Mouse (Mus musculus) cerebral cortex, adult 2 months (tissue): ENCODE data around the gene Bex4.

Source experiments
- WGBS: fragments of 180-500 bp; shearing (Covaris S2); methylation state at CpG from one replicate; pipeline ENCODE4 v1.1.7; 2018; 5-methylcytosine and 5-hydroxymethylcytosine counted together

The Bex4 gene

GRCm38 (mm10) chrX:136138827-136139639, at the start of gene Bex4:
Bex4 (plus strand) TSS chrX:136138996.
- 9% methylated on average over 4 of the region's 64 CpGs for WGBS

- WGBS, result 30% methylated on average over 2 of the region's 2 CpGs
These were observed 46.1 kb upstream of the Bex4 start for GRCm38 (mm10) chrX:136092497-136093279.

- WGBS, result 22% methylated on average over 2 of the region's 2 CpGs
These were observed 44.4 kb upstream of the Bex4 start for GRCm38 (mm10) chrX:136094421-136094820.

- 20% methylated on average over 4 of the region's 4 CpGs for WGBS
These were observed 34.6 kb upstream of the Bex4 start for GRCm38 (mm10) chrX:136104046-136104723.

- WGBS, result 8% methylated on average over 3 of the region's 3 CpGs
These were observed 34.1 kb upstream of the Bex4 start for GRCm38 (mm10) chrX:136104724-136105088.

- 32% methylated on average over 6 of the region's 6 CpGs for WGBS
These were observed 30.9 kb upstream of the Bex4 start for GRCm38 (mm10) chrX:136107942-136108341.

- WGBS, result 6% methylated on average over 4 of the region's 4 CpGs
These were observed 23.8 kb upstream of the Bex4 start for GRCm38 (mm10) chrX:136115015-136115414.

GRCm38 (mm10) chrX:136115419-136115961, 23.3 kb upstream of the Bex4 start:
- 3% methylated on average over 23 of the region's 23 CpGs for WGBS

GRCm38 (mm10) chrX:136127038-136127743, 11.6 kb upstream of the Bex4 start:
- 60% methylated on average over 8 of the region's 8 CpGs for WGBS

GRCm38 (mm10) chrX:136127744-136128064, 11.1 kb upstream of the Bex4 start:
- WGBS, result 1% methylated on average over 5 of the region's 5 CpGs

- WGBS, result 85% methylated on average over 4 of the region's 4 CpGs
These were observed 3.2 kb upstream of the Bex4 start for GRCm38 (mm10) chrX:136135559-136135958.

GRCm38 (mm10) chrX:136139640-136140004, 826 bp downstream of the Bex4 start:
- 12% methylated on average over 5 of the region's 5 CpGs for WGBS

GRCm38 (mm10) chrX:136141385-136141784, 2.6 kb downstream of the Bex4 start:
- WGBS, result 88% methylated on average over 5 of the region's 5 CpGs

GRCm38 (mm10) chrX:136143711-136144110, 4.9 kb downstream of the Bex4 start:
- WGBS, result 59% methylated on average over 2 of the region's 2 CpGs

- 80% methylated on average over 7 of the region's 7 CpGs for WGBS
These were observed 5.4 kb downstream of the Bex4 start for GRCm38 (mm10) chrX:136144195-136144594.

GRCm38 (mm10) chrX:136170625-136171024, 31.8 kb downstream of the Bex4 start:
- 56% methylated on average over 10 of the region's 10 CpGs for WGBS

GRCm38 (mm10) chrX:136171189-136172117, 32.7 kb downstream of the Bex4 start:
- WGBS, result 5% methylated on average over 24 of the region's 24 CpGs

GRCm38 (mm10) chrX:136172118-136172551, 33.3 kb downstream of the Bex4 start, which contains the start of gene Tceal8:
Tceal8 (minus strand) TSS chrX:136172342.
- 6% methylated on average over 10 of the region's 10 CpGs for WGBS

- WGBS, result 6% methylated on average over 10 of the region's 10 CpGs
These were observed 34.0 kb downstream of the Bex4 start for GRCm38 (mm10) chrX:136172786-136173185.

- WGBS, result 36% methylated on average over 11 of the region's 11 CpGs
These were observed 42.2 kb downstream of the Bex4 start for GRCm38 (mm10) chrX:136180897-136181553.
